ENCODE assay signal across 12 mouse cellular contexts in the genomic region with DNA sequence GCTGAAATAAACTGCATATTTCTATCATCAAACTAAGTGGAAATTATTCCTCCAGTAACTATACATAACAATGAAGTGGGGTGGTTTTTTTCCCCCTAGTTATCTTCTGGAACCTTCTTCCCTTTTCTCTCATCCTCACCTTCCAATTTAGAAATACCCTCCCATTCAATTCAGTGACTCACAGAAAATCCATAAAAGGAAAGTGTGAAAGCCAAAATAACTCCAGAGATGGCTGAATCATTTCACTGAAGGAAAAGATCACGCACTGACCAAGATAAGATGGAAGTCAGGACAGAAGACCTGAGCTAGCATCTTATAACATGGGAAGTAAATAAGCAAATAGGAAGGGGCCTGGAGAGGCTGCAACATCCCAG. TPM values are rescaled to one million over a fixed set of nuclear protein-coding genes. Genes with fewer than 3 reads are reported as not detected.
A peak's percentile ranks its signal among the peaks of the same experiment; 100 is the strongest.
DNase-seq lines count a peak whose midpoint lies in the region; ATAC-seq and TF ChIP-seq lines count a peak whose summit lies in the region.
"Had no signal": no experiment of that assay in that cellular context is flagged by ENCODE, and none has a peak within 500 bp of the region (broad histone marks: within the 10 kb centered on the region; RNA-seq: fewer than 3 reads in every experiment).

No protein-coding gene starts in this region.

- DNase-seq in heart, adult 9 months (ENCODE audit: low spot score in 2 of 2): no peak
- no peak for DNase-seq in lung, embryonic 14.5 days
- DNase-seq in lung, postnatal 14 days: no peak
- DNase-seq in adrenal gland, adult 2 months: no peak
- DNase-seq: adrenal gland, adult 8-10 months; thymus, postnatal 4 days had no signal

- no peaks in the 10 kb centered on the region for H3K27me3 ChIP-seq in heart, embryonic 15.5 days
- no peaks in the 10 kb centered on the region for H3K27me3 ChIP-seq in lung, embryonic 14.5 days (ENCODE audit: insufficient read depth, low read length)
- no peaks in the 10 kb centered on the region for H3K27me3 ChIP-seq in intestine, embryonic 15.5 days (replicated peaks)
- H3K27me3 ChIP-seq: limb, embryonic 15.5 days; neural tube, embryonic 13.5 days had no signal

- peaks cover 46% of the 10 kb centered on the region for H3K4me1 ChIP-seq in heart, embryonic 15.5 days (replicated peaks)
- H3K4me1 ChIP-seq in lung, embryonic 14.5 days (ENCODE audit: insufficient read depth): peaks cover 11% of the 10 kb centered on the region
- H3K4me1 ChIP-seq in intestine, embryonic 15.5 days (replicated peaks): peaks cover 11% of the 10 kb centered on the region
- H3K4me1 ChIP-seq in olfactory bulb, adult 2 months (ENCODE audit: control insufficient read depth, insufficient read depth, low read length): peaks cover 11% of the 10 kb centered on the region; the same call in 1 of the 2 replicates

- H3K27ac ChIP-seq in heart, embryonic 15.5 days: peak overlapping the region; percentile 83; the same call in 1 of the 2 replicates
- H3K27ac ChIP-seq in lung, embryonic 14.5 days (ENCODE audit: low read depth): no peak overlapping the region
- H3K27ac ChIP-seq in intestine, embryonic 15.5 days: 0 out of 2 replicates have a peak overlapping the region, but pooled peaks have one; percentile 10
- peak overlapping the region; percentile 43 for H3K27ac ChIP-seq in olfactory bulb, adult 2 months (ENCODE audit: insufficient read depth, low read depth, low read length)
- H3K27ac ChIP-seq: limb, embryonic 15.5 days; neural tube, embryonic 13.5 days had no signal

- peak overlapping the region; percentile 61; the same call in 1 of the 2 replicates for H3K4me2 ChIP-seq in heart, embryonic 15.5 days
- H3K4me2 ChIP-seq in lung, embryonic 14.5 days: peak overlapping the region; percentile 66
- H3K4me2 ChIP-seq in intestine, embryonic 15.5 days (replicated peaks): peak overlapping the region; percentile 59

- 21% methylated on average over 1 of the region's 1 CpGs for WGBS in heart, embryonic 15.5 days
- 62% methylated on average over 1 of the region's 1 CpGs for WGBS in lung, embryonic 14.5 days
- 80% methylated on average over 1 of the region's 1 CpGs for WGBS in intestine, embryonic 15.5 days
- WGBS in olfactory bulb, adult 2 months: 34% methylated on average over 1 of the region's 1 CpGs

- no peak for TF ChIP-seq POLR2A in olfactory bulb, adult 2 months (IDR thresholded peaks at IDR 0.05; ENCODE audit: insufficient read depth, low read depth, low read length)

- no peak for TF ChIP-seq CTCF in lung, embryonic 14.5 days (IDR thresholded peaks at IDR 0.05; ENCODE audit: low read depth)
- TF ChIP-seq CTCF in olfactory bulb, adult 2 months (IDR thresholded peaks at IDR 0.05; ENCODE audit: insufficient read depth, low read depth, low read length): no peak

- H3K36me3 ChIP-seq in heart, embryonic 15.5 days: no peaks in the 10 kb centered on the region
- H3K36me3 ChIP-seq in lung, embryonic 14.5 days (ENCODE audit: insufficient read depth): no peaks in the 10 kb centered on the region
- H3K36me3 ChIP-seq in intestine, embryonic 15.5 days: no peaks in the 10 kb centered on the region
- H3K36me3 ChIP-seq: limb, embryonic 15.5 days; neural tube, embryonic 13.5 days had no signal

- ATAC-seq in heart, embryonic 15.5 days (replicated peaks; ENCODE audit: insufficient number of reproducible peaks, insufficient read depth, low FRiP score, low read depth): no peak
- no peak for ATAC-seq in lung, embryonic 14.5 days (ENCODE audit: insufficient read depth)
- no peak for ATAC-seq in intestine, embryonic 15.5 days
- ATAC-seq: inflammation-experienced regulatory T-cells, adult 6 months had no signal

- no peak overlapping the region for H3K4me3 ChIP-seq in heart, embryonic 15.5 days
- no peak overlapping the region for H3K4me3 ChIP-seq in lung, embryonic 14.5 days (ENCODE audit: low read depth, low read length)
- H3K4me3 ChIP-seq in intestine, embryonic 15.5 days (replicated peaks): no peak overlapping the region
- no peak overlapping the region for H3K4me3 ChIP-seq in olfactory bulb, adult 2 months (ENCODE audit: insufficient read depth, low read depth, low read length)

- H3K9me3 ChIP-seq in heart, embryonic 15.5 days (replicated peaks): no peaks in the 10 kb centered on the region
- H3K9me3 ChIP-seq in lung, embryonic 14.5 days (ENCODE audit: low read depth, low read length): no peaks in the 10 kb centered on the region
- no peaks in the 10 kb centered on the region for H3K9me3 ChIP-seq in intestine, embryonic 15.5 days
- H3K9me3 ChIP-seq: limb, embryonic 15.5 days; neural tube, embryonic 13.5 days had no signal

- H3K9ac ChIP-seq in heart, embryonic 15.5 days: no peak overlapping the region
- no peak overlapping the region for H3K9ac ChIP-seq in lung, embryonic 14.5 days
- H3K9ac ChIP-seq in intestine, embryonic 15.5 days: no peak overlapping the region
- H3K9ac ChIP-seq: limb, embryonic 15.5 days had no signal

RNA-seq across cellular contexts. Expression of a gene that starts 1.7 kb away (rescaled TPM):
- 28.0 and 29.5 TPM in 2 replicates for polyA plus RNA-seq in heart, embryonic 15.5 days (2015; fragmentation: Nextera tagmentation; extraction: Ambion mirVana)
- polyA plus RNA-seq in lung, embryonic 14.5 days (2014; fragmentation: Nextera tagmentation; extraction: Ambion mirVana): 36.0 and 38.3 TPM in 2 replicates
- polyA plus RNA-seq in intestine, embryonic 15.5 days (2015; fragmentation: Nextera tagmentation; extraction: Ambion mirVana): 34.4 and 35.9 TPM in 2 replicates
- polyA plus RNA-seq in olfactory bulb, adult 2 months (2012; ENCODE audit: insufficient read depth, insufficient read length, low replicate concordance, missing spikeins): not detected in 2 replicates
- 10 to 100 TPM; 49.9 to 53.8 TPM for total RNA-seq in adrenal gland, adult 2 months (2021)
- 68.9 and 69.9 TPM in 2 replicates for polyA plus RNA-seq in adrenal gland, adult 2 months (2012; rRNA removed)

RNA-seq across cellular contexts. Expression of a gene that starts 26.9 kb away (rescaled TPM):
- 7.9 and 10.2 TPM in 2 replicates for polyA plus RNA-seq in heart, embryonic 15.5 days (2015; fragmentation: Nextera tagmentation; extraction: Ambion mirVana)
- polyA plus RNA-seq in lung, embryonic 14.5 days (2014; fragmentation: Nextera tagmentation; extraction: Ambion mirVana): 18.6 and 20.1 TPM in 2 replicates
- 17.5 and 18.3 TPM in 2 replicates for polyA plus RNA-seq in intestine, embryonic 15.5 days (2015; fragmentation: Nextera tagmentation; extraction: Ambion mirVana)
- not detected in 2 replicates for polyA plus RNA-seq in olfactory bulb, adult 2 months (2012; ENCODE audit: insufficient read depth, insufficient read length, low replicate concordance, missing spikeins)
- total RNA-seq in adrenal gland, adult 2 months (2021): 10 to 100 TPM; 11.9 to 12.4 TPM
- polyA plus RNA-seq in adrenal gland, adult 2 months (2012; rRNA removed): 27.4 and 34.8 TPM in 2 replicates
